Mouse (Mus musculus) adrenal gland, postnatal 4 days (tissue): ENCODE results near the gene Ppp2r2d. TPM values are rescaled to one million over a fixed set of nuclear protein-coding genes. Genes with fewer than 3 reads are reported as not detected.
A peak's percentile ranks its signal among the peaks of the same experiment; 100 is the strongest.

Source experiments
- DNase-seq, 2 experiments: peaks; one replicate each; pipeline ENCODE4 v3.0.0; 2021 to 2022; ENCODE audit warnings: low spot score in 2 of 2, mixed read lengths in 2 of 2
- long read RNA-seq, 2 experiments: library from polyadenylated mRNA; stranded (forward); transcript quantifications; one replicate each; pipeline ENCODE4 v2.0.0; 2021
- total RNA-seq, 2 experiments: library from RNA; stranded (reverse); gene quantifications; 2 replicates each; pipeline ENCODE4 v1.2.3; 2021

The Ppp2r2d gene
- 10 to 100 TPM; 64.3 to 69.6 TPM for total RNA-seq
- long read RNA-seq, experiment 1, transcript Ppp2r2d-201 (9 exons, 2,081 nt), result major isoform, 26 of 49 reads
- long read RNA-seq, experiment 1, transcript Ppp2r2d-207 (8 exons, 1,938 nt), result minor isoform, 6 of 49 reads
- long read RNA-seq, experiment 1, partial matches to known transcripts, result 5 of 49 reads
- long read RNA-seq, experiment 1, other reads (novel, unspliced or antisense), result 12 of 49 reads
- long read RNA-seq, experiment 2, transcript Ppp2r2d-201 (9 exons, 2,081 nt), result major isoform, 46 of 73 reads
- long read RNA-seq, experiment 2, partial matches to known transcripts, result 6 of 73 reads
- long read RNA-seq, experiment 2, other reads (novel, unspliced or antisense), result 20 of 73 reads

GRCm38 (mm10) chr7:138845544-138846391 is at the start of gene Ppp2r2d, which contains the start of gene Mapk1ip1:
Ppp2r2d (plus strand) TSS chr7:138846079.
Mapk1ip1 (minus strand) TSS chr7:138846273.
- DNase-seq, result peak; percentile 90 to 94

DNA sequence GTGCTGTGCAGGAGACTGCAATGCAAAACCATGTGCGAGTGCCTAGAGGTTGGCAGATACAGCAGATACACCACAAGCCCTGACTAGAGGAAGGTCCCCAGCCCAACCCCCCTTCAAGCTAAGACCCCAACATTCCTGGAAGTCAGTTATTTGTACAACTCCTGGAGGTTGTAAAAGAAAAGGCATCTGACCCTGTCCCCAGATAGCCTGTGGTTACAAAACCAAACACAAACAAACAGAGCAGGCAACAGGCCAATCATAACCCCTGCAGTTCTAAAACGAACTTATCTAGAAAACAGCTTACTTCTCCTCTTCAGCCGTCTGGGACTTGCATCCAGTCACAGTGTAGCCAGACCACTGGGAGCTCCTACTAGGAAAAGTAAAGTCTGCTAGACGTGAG is 42.5 kb upstream of the Ppp2r2d start:
- no peak for DNase-seq

DNA sequence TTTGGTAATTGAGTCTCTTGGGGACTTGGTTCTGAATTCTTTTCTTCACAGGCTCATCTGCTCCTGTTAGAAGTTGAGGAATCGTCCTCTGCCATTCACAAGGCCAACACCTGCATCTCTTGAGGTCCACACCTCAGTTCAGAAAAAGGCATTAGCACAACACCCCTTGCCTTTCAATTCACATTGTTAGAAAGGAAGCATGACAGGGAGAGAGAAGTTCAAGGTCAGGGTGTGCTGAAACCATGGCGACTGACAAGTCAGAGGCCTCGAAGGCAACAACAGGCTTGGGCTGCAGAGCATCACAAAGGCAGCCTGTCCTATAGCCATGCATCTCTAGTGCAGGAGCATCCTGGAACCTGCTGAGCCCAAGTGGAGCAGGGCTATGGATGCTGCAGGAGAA is 38.7 kb upstream of the Ppp2r2d start:
- DNase-seq, result no peak

DNA sequence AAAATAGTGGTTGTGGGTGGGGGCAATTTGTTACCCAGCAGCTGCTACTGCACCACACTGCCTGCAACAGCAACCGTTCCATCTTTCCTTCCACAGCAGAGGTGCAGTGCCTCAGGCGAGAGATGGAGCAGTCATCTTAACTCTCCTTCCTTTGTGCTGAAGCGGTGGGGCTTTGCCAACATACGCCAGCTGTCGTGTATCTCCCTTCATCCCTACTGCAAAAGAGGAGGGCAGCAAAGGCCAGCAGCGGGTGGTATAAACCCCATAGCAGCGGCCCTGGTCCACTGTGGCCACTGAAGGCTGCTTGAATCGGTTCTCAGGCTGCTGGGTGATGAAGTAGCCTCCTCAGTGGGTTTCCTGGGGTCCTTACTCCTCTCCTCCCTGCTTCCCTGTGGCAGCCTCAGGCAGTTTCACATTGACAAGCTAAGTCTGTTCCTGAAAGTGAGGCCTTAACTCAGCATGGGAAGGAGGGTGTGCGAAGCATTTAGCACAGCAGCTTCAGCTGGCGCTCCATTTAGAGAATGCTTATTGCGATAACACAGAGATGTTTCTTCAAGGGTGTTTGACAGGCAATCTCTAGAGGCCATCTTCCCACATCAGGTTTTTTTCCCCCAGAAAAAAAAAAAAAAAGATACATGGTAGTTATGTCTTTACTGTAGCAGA is 32.5 kb upstream of the Ppp2r2d start:
- no peak for DNase-seq

DNA sequence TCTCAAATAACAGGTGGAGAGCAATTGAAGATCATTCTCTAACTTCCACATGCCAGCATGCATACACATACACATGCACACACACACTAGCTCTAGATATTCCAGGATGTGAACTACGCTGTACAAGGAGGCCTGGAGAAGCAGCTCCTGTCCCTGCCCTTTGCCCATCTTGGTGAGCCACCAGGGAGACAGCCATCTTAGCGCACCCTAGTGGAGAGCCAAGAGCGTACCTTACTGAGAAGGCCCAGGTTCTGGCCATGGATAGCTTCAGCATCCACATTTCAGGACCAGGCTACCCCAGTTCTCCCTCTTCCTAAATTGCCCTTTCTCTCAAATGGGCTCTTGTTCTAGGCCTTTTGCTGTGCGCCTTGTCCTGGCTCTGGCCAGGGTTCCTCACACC is 27.6 kb upstream of the Ppp2r2d start:
- DNase-seq, result no peak

DNA sequence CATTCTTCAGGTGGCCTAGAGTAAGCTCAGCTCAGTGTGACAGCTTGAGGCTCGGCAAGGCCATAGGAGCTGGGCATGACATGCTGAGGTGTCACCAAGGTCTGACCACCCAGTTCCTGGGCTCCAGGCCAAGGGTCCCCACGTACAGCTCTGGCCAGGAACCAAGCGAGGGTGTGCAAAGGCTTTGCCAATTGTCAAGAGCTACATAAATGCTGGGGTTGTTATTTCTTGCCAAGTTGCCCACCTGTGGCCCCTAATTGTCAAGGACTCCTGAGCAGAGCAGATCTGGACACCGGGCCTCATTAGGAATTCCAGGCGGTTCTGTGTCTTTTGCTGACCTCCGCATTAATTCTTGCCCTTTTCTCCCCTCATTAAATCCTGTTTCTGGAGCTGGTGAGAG is 21.5 kb upstream of the Ppp2r2d start:
- no peak for DNase-seq

DNA sequence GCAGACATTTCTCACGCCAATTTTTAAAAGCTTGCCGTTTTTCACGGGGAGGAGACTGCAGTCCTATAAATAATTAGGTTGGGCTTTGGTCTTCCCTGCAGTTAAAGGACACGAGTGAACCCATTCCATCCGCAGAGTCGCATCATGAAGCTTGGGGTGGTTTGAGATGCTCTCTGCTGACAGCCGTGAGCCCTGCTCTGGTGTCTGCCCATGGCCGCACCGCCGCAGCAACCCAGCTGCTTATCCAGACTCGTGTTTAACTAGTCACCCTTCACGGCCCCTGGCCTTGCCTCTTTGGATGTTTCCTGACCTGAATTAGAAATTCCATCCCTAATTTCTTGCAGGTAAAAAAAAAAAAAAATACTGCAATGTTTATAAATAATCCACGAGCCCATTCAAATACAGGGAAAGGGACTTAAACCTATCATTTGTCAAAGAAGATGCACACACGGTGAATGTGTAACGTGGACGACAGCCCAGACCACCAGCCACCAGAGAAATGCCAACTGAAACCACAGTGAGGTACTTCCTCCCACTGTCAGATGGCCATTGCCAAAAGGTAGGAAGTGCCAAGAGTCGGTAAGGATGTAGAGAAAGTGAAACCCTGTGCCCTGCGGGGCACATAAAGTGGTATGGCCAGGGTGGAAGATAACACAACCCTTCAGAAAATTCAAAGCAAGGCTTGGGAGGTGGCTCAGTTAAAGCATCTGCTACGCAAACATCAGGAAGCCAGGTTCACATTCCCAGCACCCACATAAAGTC is 20.7 kb upstream of the Ppp2r2d start:
- DNase-seq, result no peak

GRCm38 (mm10) chr7:138827812-138828211 is 18.1 kb upstream of the Ppp2r2d start:
- peak; percentile 23 to 35 for DNase-seq

DNA sequence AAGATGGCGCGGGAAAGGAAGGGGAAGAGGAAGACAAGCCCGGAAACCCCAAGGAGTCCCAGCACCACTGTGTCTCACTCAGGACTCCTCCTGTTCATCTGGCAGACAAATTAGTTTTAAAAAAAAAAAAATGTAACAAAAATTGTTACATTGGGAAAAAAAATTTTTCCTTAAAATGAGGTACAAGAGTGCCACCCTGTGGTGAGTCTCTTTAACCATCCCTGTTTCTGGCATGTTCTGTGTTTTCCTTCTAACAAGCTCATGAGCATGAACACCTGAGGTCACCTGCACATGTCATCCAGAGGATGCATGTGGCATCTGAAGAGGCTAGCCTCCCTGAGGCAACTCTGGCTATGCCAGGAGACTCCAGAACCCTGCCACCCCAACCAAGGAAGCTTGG is 10.9 kb upstream of the Ppp2r2d start:
- DNase-seq, result no peak

- DNase-seq, result peak; percentile 49 to 57
These were observed 5.3 kb upstream of the Ppp2r2d start for GRCm38 (mm10) chr7:138840594-138841021.

DNA sequence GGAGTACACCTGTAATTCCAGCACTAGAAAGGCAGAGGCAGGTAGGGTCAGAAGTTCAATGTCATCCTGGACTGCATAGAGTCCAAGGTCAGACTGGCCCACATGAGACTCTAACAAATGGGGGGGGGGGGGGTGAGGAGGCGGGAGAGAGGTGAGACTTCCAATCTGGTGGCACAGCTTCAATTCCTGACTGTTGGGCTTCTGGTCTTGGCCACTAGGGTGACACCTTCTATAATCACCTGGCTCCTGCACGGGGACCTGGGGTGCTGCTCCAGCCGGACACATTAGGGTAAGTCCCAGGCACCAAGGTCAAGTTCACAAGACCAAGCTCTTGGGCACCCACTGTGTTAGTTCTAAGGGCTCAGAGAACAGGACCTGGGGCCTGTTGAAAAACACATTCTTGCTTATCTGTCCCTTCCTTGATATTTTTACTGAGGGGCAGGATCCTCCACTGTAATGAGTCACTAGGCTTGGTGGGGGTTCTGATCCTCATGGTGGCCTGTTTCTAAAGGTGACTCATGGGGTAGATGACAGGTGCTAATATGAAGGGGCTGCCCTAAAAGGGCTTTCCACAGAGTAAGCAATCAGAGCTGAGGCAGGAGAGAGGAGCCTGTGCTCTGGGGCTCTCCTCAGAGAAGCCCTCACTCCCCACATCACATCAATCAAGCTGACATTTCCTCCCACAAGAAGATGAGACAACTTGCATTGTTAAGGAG is 4.3 kb upstream of the Ppp2r2d start:
- DNase-seq, result no peak

GRCm38 (mm10) chr7:138843421-138843820 is 2.5 kb upstream of the Ppp2r2d start:
- DNase-seq, result no peak

- DNase-seq, result no peak
These were observed 768 bp upstream of the Ppp2r2d start for GRCm38 (mm10) chr7:138845111-138845510.

- DNase-seq, result peak in 1 of 2 experiments; percentile 44
These were observed 668 bp downstream of the Ppp2r2d start for GRCm38 (mm10) chr7:138846502-138846991.

GRCm38 (mm10) chr7:138847316-138848027 is 1.6 kb downstream of the Ppp2r2d start:
- DNase-seq, result no peak

- DNase-seq, result no peak
These were observed 2.4 kb downstream of the Ppp2r2d start for GRCm38 (mm10) chr7:138848028-138848920.

- DNase-seq, result no peak
These were observed 4.2 kb downstream of the Ppp2r2d start for GRCm38 (mm10) chr7:138850083-138850482.

DNA sequence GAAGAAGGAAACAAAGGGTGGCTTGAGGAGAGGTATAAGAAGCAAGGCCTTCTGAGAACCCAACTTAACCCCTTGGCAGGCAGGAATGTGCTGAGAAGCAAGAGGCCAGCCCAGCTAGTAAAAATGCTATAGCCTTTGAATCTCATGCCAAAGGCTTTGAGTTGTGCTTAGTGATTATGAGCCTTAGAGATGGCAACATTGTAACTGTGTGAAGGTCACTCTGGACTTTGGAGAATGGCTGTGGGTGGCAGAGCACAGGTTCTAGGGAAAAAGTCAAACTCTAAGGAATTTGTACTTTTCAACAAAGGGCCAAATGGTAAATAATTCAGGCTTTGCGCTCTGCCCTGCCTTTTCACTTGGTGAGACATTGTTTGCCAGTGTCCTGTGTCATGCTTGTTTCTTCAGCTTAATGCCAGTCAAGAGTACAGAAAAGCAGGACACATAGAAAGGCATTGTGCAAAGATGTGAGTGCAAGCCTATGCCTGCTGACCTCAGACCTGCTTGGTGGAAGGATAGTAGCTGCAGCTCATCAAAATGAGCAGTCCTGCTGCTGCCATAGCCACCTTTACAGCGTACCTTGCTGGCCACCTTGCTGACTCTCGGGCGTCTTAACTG is 7.6 kb downstream of the Ppp2r2d start:
- DNase-seq, result no peak
